Comparison of ENCODE assay signal across 21 mouse cellular contexts in the genomic region with DNA sequence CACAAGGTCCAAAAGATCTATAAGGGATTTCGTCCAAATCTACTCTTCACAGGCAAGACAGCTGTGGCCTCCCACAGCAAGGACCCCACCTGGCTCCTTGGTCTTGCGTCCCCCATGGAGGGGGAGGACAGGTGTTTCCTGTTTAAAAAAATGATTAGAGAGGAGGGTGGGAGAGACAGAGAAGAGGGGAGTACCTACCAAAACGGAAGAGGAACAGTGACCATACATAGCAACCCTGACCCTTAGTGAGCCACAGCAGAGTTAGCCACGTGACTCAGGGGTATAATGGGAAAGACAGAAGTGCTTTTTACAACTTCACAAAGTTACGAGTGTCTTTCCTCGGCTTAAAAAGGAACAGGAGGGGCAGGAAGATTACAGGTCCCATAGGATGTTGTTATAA. TPM values are rescaled to one million over a fixed set of nuclear protein-coding genes. Genes with fewer than 3 reads are reported as not detected.
DNase-seq lines count a peak whose midpoint lies in the region; ATAC-seq and TF ChIP-seq lines count a peak whose summit lies in the region.
"Had no signal": no experiment of that assay in that cellular context is flagged by ENCODE, and none has a peak within 500 bp of the region (broad histone marks: within the 10 kb centered on the region; RNA-seq: fewer than 3 reads in every experiment).

No protein-coding gene starts in this region.

- peak; percentile 54 to 81 for ATAC-seq in hematopoietic stem cell, adult 5-6 weeks (replicated peaks in 1 of 2; ENCODE audit: insufficient read depth in 1 of 2, low FRiP score in 2 of 2, low TSS enrichment in 1 of 2, low read depth in 1 of 2, poor library complexity in 2 of 2, severe bottlenecking in 2 of 2)
- no peak for ATAC-seq in kidney, embryonic 15.5 days (replicated peaks; ENCODE audit: low FRiP score)
- ATAC-seq: forebrain, embryonic 15.5 days; intestine, embryonic 16.5 days; midbrain, embryonic 16.5 days had no signal

- H3K4me3 ChIP-seq in thymus, adult 2 months (ENCODE audit: control insufficient read depth, insufficient read depth, low read length) = no peak overlapping the region
- H3K4me3 ChIP-seq in kidney, embryonic 15.5 days (replicated peaks) = no peak overlapping the region
- H3K4me3 ChIP-seq: forebrain, embryonic 15.5 days; heart, embryonic 10.5 days; hindbrain, embryonic 15.5 days; limb, embryonic 15.5 days; megakaryocyte, embryonic 14.5 days had no signal

- no peaks in the 10 kb centered on the region for H3K36me3 ChIP-seq in thymus, adult 2 months (ENCODE audit: control insufficient read depth, insufficient read depth, low read length)
- H3K36me3 ChIP-seq in kidney, embryonic 15.5 days = no peaks in the 10 kb centered on the region
- H3K36me3 ChIP-seq: forebrain, embryonic 15.5 days; heart, embryonic 10.5 days; hindbrain, embryonic 15.5 days; limb, embryonic 15.5 days had no signal

- no peaks in the 10 kb centered on the region for H3K9me3 ChIP-seq in kidney, embryonic 15.5 days (replicated peaks)
- H3K9me3 ChIP-seq: forebrain, embryonic 15.5 days; heart, embryonic 10.5 days; hindbrain, embryonic 15.5 days; limb, embryonic 15.5 days; megakaryocyte, embryonic 14.5 days had no signal

- H3K9ac ChIP-seq in kidney, embryonic 15.5 days = no peak overlapping the region
- H3K9ac ChIP-seq: forebrain, embryonic 15.5 days; hindbrain, embryonic 15.5 days; limb, embryonic 15.5 days had no signal

- TF ChIP-seq POLR2A in thymus, adult 2 months (IDR thresholded peaks at IDR 0.05; ENCODE audit: control insufficient read depth, extremely low read depth, insufficient read depth, low read length, poor library complexity) = no peak

- H3K4me2 ChIP-seq in kidney, embryonic 15.5 days = no peak overlapping the region
- H3K4me2 ChIP-seq: forebrain, embryonic 15.5 days; hindbrain, embryonic 15.5 days; limb, embryonic 15.5 days had no signal

- no peaks in the 10 kb centered on the region for H3K27me3 ChIP-seq in thymus, adult 2 months (ENCODE audit: control insufficient read depth, insufficient read depth, low read length)
- no peaks in the 10 kb centered on the region for H3K27me3 ChIP-seq in kidney, embryonic 15.5 days
- H3K27me3 ChIP-seq: forebrain, embryonic 15.5 days; hindbrain, embryonic 15.5 days; limb, embryonic 15.5 days; megakaryocyte, embryonic 14.5 days had no signal

- WGBS in thymus, adult 2 months = 6% methylated on average over 6 of the region's 6 CpGs
- 62% methylated on average over 6 of the region's 6 CpGs for WGBS in kidney, embryonic 15.5 days

- H3K27ac ChIP-seq in thymus, adult 2 months (ENCODE audit: control insufficient read depth, insufficient read depth, low read length) = no peak overlapping the region; the same call in 1 of the 2 replicates
- no peak overlapping the region for H3K27ac ChIP-seq in kidney, embryonic 15.5 days
- H3K27ac ChIP-seq: forebrain, embryonic 15.5 days; heart, embryonic 10.5 days; hindbrain, embryonic 15.5 days; limb, embryonic 15.5 days had no signal

- DNase-seq in spleen, adult 18-20 months = peak; percentile 21 to 26
- no peak for DNase-seq in spleen, adult 12 weeks (ENCODE audit: low spot score)
- peak; percentile 38 for DNase-seq in thymus, adult 2 months
- DNase-seq in adrenal gland, postnatal 25 days = no peak
- no peak for DNase-seq in cerebellum, postnatal 25 days
- DNase-seq: adrenal gland, adult 2 months; cerebellum, adult 9-11 months; embryo, embryonic 11 days; gastrocnemius, postnatal 14 days; kidney, postnatal 4 days; lung, postnatal 10 days; right cerebral cortex, postnatal 25 days had no signal

- peaks cover 21% of the 10 kb centered on the region for H3K4me1 ChIP-seq in thymus, adult 2 months (replicated peaks; ENCODE audit: control insufficient read depth, insufficient read depth, low read length)
- no peaks in the 10 kb centered on the region for H3K4me1 ChIP-seq in kidney, embryonic 15.5 days
- H3K4me1 ChIP-seq: forebrain, embryonic 15.5 days; heart, embryonic 10.5 days; hindbrain, embryonic 15.5 days; limb, embryonic 15.5 days had no signal

- TF ChIP-seq CTCF in thymus, adult 2 months (IDR thresholded peaks at IDR 0.05; ENCODE audit: borderline replicate concordance, control insufficient read depth, extremely low read depth, insufficient read depth, low read length, poor library complexity) = no peak

RNA-seq across cellular contexts. Expression of a gene that starts 26.8 kb away (rescaled TPM):
- total RNA-seq in hematopoietic stem cell, adult 5-6 weeks (2017) = 5.1 and 10.2 TPM in 2 replicates
- polyA plus RNA-seq in thymus, adult 2 months (2012; rRNA removed) = 10.6 and 11.1 TPM in 2 replicates
- 30.8 and 34.0 TPM in 2 replicates for total RNA-seq in adrenal gland, postnatal 25 days (2021)
- polyA plus RNA-seq in kidney, embryonic 15.5 days (2015; fragmentation: Nextera tagmentation; extraction: Ambion mirVana) = 20.1 TPM in 2 replicates

Comparison
In these comparisons a context has a peak if more than half of its experiments do, and no peak if none do; other contexts are left out.
1. DNase-seq: peak in spleen, adult 18-20 months (2 of 2) and thymus, adult 2 months (single experiment); none in spleen, adult 12 weeks (single experiment), adrenal gland, postnatal 25 days (single experiment) and cerebellum, postnatal 25 days (0 of 2).